Mouse (Mus musculus) cerebellum, adult 8-10 months (tissue): ENCODE results near the gene Mras.

ENCODE experiments used
- DNase-seq: peaks from one replicate; pipeline ENCODE4 v3.0.0; 2022

Gene Mras

GRCm38 (mm10) chr9:99411093-99411492, 26.1 kb downstream of the Mras start:
- DNase-seq, result no peak

- DNase-seq, result no peak
Measured at GRCm38 (mm10) chr9:99409280-99409679, 27.9 kb downstream of the Mras start.

- no peak for DNase-seq
Measured at GRCm38 (mm10) chr9:99401288-99401974, 35.8 kb downstream of the Mras start.

- DNase-seq, result peak; percentile 28
Measured at GRCm38 (mm10) chr9:99400781-99401180, 36.4 kb downstream of the Mras start.

- DNase-seq, result peak; percentile 39
Measured at GRCm38 (mm10) chr9:99397056-99397815, 39.9 kb downstream of the Mras start.

GRCm38 (mm10) chr9:99394366-99394765, 42.8 kb downstream of the Mras start:
- no peak for DNase-seq

- DNase-seq, result no peak
Measured at GRCm38 (mm10) chr9:99393146-99393545, 44.0 kb downstream of the Mras start.

- DNase-seq, result no peak
Measured at GRCm38 (mm10) chr9:99391557-99391956, 45.6 kb downstream of the Mras start.

- no peak for DNase-seq
Measured at GRCm38 (mm10) chr9:99390716-99391115, 46.5 kb downstream of the Mras start.

- no peak for DNase-seq
Measured at GRCm38 (mm10) chr9:99390201-99390600, 47.0 kb downstream of the Mras start.

GRCm38 (mm10) chr9:99389506-99389905, 47.7 kb downstream of the Mras start:
- no peak for DNase-seq

GRCm38 (mm10) chr9:99388856-99389255, 48.3 kb downstream of the Mras start:
- no peak for DNase-seq

GRCm38 (mm10) chr9:99388078-99388477, 49.1 kb downstream of the Mras start:
- no peak for DNase-seq

- no peak for DNase-seq
Measured at GRCm38 (mm10) chr9:99382556-99382955, 54.6 kb downstream of the Mras start.

- no peak for DNase-seq
Measured at GRCm38 (mm10) chr9:99379194-99379593, 58.0 kb downstream of the Mras start.

GRCm38 (mm10) chr9:99376591-99377418, 60.4 kb downstream of the Mras start:
- peak; percentile 55 for DNase-seq

- no peak for DNase-seq
Measured at GRCm38 (mm10) chr9:99368431-99368830, 68.8 kb downstream of the Mras start.

GRCm38 (mm10) chr9:99365906-99366305, 71.3 kb downstream of the Mras start:
- DNase-seq, result no peak

GRCm38 (mm10) chr9:99363076-99363475, 74.1 kb downstream of the Mras start:
- DNase-seq, result no peak

- no peak for DNase-seq
Measured at GRCm38 (mm10) chr9:99361946-99362345, 75.2 kb downstream of the Mras start.

- DNase-seq, result no peak
Measured at GRCm38 (mm10) chr9:99359012-99359411, 78.2 kb downstream of the Mras start.

GRCm38 (mm10) chr9:99357921-99358692, 79.1 kb downstream of the Mras start, which contains the start of gene Esyt3:
TSS of gene Esyt3 (minus strand) at chr9:99358557.
- peak; percentile 4 for DNase-seq

- DNase-seq, result no peak
Measured at GRCm38 (mm10) chr9:99357561-99357920, 79.6 kb downstream of the Mras start.
